Mouse (Mus musculus): ENCODE results near the gene Pitx2. TPM values are rescaled to one million over a fixed set of nuclear protein-coding genes. Genes with fewer than 3 reads are reported as not detected.

Gene Pitx2
- polyA plus RNA-seq, 1 experiment from 2014 or later, result 35.6 TPM

DNA sequence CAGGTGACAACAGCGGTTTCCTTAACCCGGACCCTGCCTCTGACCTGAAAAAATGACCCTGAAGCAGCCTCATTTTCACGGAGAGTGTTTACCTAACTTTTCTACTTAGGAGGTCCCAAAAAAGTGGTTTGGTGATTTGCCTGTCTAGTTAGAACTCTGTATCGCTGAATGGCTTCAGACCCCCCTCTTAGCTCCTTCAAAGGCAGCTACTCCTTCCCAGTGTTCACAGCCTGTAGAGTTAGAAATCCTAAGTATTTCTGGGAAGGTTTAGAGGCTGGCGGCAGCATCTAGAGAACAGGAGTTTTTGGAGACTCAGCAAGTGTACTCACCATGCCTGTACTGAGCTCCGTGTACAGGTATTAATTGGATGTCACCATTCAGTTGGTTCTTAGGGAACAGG is 27.0 kb downstream of the Pitx2 start:
- no peak overlapping the region for H3K4me2 ChIP-seq
- 2% methylated on average over 6 of the region's 6 CpGs for WGBS
- no peak overlapping the region for H3K27ac ChIP-seq

GRCm38 (mm10) chr3:129227331-129227730 is 27.7 kb downstream of the Pitx2 start:
- Histone ChIP-seq H3K4me2 (no peak overlapping the region), H3K9me3 (no peaks in the 10 kb centered on the region), H3K9ac (replicated peaks) (no peak overlapping the region), H3K4me3 (replicated peaks) (no peak overlapping the region), H3K27ac (no peak overlapping the region), H3K27me3 (peaks cover 71% of the 10 kb centered on the region), H3K4me1 (replicated peaks) (peaks cover 4% of the 10 kb centered on the region; the same call in 1 of the 2 replicates), H3K36me3 (no peaks in the 10 kb centered on the region)
- no peak for ATAC-seq (ENCODE audit: insufficient number of reproducible peaks, insufficient read depth, low FRiP score, low TSS enrichment, low read depth)
- WGBS, result 7% methylated on average over 5 of the region's 5 CpGs

More for the DNA sequence above, 27.0 kb downstream of the Pitx2 start:
- no peak for ATAC-seq (ENCODE audit: insufficient number of reproducible peaks, insufficient read depth, low FRiP score, low TSS enrichment, low read depth)
- peaks cover 77% of the 10 kb centered on the region for H3K27me3 ChIP-seq
- peaks cover 4% of the 10 kb centered on the region; the same call in 1 of the 2 replicates for H3K4me1 ChIP-seq (replicated peaks)
- H3K9ac ChIP-seq (replicated peaks), result no peak overlapping the region
- H3K4me3 ChIP-seq (replicated peaks), result no peak overlapping the region
- no peaks in the 10 kb centered on the region for H3K9me3 ChIP-seq
- H3K36me3 ChIP-seq, result no peaks in the 10 kb centered on the region

DNA sequence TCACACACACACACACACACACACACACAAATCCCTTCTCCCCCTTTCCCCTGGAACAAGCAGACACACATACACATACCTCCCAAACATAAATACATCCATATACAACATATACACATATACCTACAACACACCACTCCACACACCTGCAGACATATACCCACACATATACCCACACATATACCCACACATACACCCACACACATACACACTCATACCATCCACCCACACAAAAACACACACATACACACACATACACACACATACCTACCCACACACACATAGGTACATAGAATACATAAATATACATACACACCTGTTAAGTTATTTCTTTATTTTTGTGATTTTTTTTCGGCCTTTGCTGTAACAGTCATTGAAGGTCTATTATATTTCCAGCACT is 38.3 kb downstream of the Pitx2 start:
- no peak overlapping the region for H3K4me2 ChIP-seq
- WGBS, result 65% methylated on average over 1 of the region's 1 CpGs
- H3K27ac ChIP-seq, result no peak overlapping the region
- H3K36me3 ChIP-seq, result no peaks in the 10 kb centered on the region
- no peak overlapping the region for H3K9ac ChIP-seq (replicated peaks)
- H3K4me1 ChIP-seq (replicated peaks), result 0 out of 2 replicates have a peak, but pooled peaks cover 3% of the 10 kb centered on the region
- H3K4me3 ChIP-seq (replicated peaks), result no peak overlapping the region
- H3K9me3 ChIP-seq, result no peaks in the 10 kb centered on the region
- peaks cover 3% of the 10 kb centered on the region; the same call in 1 of the 2 replicates for H3K27me3 ChIP-seq
- no peak for ATAC-seq (ENCODE audit: insufficient number of reproducible peaks, insufficient read depth, low FRiP score, low TSS enrichment, low read depth)

DNA sequence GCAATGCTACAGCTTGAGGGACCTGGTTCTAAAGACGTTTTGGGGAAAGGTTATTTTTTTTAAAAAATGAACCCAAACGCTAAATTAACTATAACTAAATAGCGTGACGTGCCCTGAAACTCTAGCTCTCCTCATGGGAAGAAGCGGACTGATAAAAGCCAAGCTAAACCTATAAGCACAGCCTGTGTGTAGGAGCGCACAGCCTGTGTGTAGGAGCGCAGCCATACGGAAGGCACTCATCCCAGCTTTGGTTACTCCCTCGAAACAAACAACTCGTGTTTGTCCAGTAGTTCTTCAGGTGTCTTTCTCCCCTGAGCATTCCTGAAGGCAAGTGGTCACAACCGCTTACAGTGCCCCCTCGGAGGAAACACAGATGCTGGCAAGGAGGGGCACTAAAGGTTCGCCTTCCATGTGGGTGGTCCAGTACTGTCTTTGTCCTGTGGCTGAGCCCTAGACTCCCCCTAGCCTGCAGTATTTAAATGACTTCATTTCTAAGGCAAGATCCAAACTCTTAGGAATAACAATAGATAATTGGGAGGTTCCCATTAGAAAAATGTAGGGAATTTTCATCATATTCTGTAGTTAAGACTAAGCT is 39.1 kb downstream of the Pitx2 start:
- WGBS, result 43% methylated on average over 13 of the region's 13 CpGs
- 0 out of 2 replicates have a peak, but pooled peaks cover 3% of the 10 kb centered on the region for H3K4me1 ChIP-seq (replicated peaks)
- H3K9me3 ChIP-seq, result no peaks in the 10 kb centered on the region
- H3K4me2 ChIP-seq, result peak overlapping the region; percentile 3; the same call in 1 of the 2 replicates
- no peak overlapping the region for H3K9ac ChIP-seq (replicated peaks)
- peaks cover 3% of the 10 kb centered on the region; the same call in 1 of the 2 replicates for H3K27me3 ChIP-seq
- H3K4me3 ChIP-seq (replicated peaks), result no peak overlapping the region
- ATAC-seq (ENCODE audit: insufficient number of reproducible peaks, insufficient read depth, low FRiP score, low TSS enrichment, low read depth), result no peak
- H3K36me3 ChIP-seq, result no peaks in the 10 kb centered on the region
- H3K27ac ChIP-seq, result no peak overlapping the region

GRCm38 (mm10) chr3:129250997-129251396 is 51.3 kb downstream of the Pitx2 start:
- no peak overlapping the region for H3K4me2 ChIP-seq
- H3K27ac ChIP-seq, result no peak overlapping the region
- no peaks in the 10 kb centered on the region for H3K27me3 ChIP-seq
- no peak for ATAC-seq (ENCODE audit: insufficient number of reproducible peaks, insufficient read depth, low FRiP score, low TSS enrichment, low read depth)
- no peaks in the 10 kb centered on the region for H3K4me1 ChIP-seq (replicated peaks)
- WGBS, result 86% methylated on average over 9 of the region's 9 CpGs
- H3K36me3 ChIP-seq, result no peaks in the 10 kb centered on the region
- H3K9ac ChIP-seq (replicated peaks), result no peak overlapping the region
- no peaks in the 10 kb centered on the region for H3K9me3 ChIP-seq
- no peak overlapping the region for H3K4me3 ChIP-seq (replicated peaks)

DNA sequence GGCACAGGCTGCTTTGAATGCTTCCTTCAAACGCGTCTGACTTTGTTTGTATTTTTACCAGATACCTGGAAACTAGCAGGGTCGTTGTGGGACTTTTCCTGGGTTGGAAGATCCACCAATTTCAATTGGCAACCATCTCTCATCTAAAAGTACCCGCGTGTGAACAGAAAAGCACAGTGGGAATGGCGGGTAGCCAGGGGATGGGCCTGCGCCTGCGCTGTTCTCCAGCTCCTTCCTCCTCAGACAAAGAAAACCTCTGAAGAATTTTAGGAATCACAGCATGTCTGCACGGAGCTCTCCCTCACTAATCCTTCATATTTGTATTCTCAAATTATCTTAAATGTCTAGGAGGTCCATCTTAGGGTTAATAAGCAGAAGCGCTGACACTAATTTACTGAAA is 54.6 kb downstream of the Pitx2 start:
- no peak overlapping the region for H3K9ac ChIP-seq (replicated peaks)
- no peaks in the 10 kb centered on the region for H3K4me1 ChIP-seq (replicated peaks)
- H3K4me3 ChIP-seq (replicated peaks), result no peak overlapping the region
- WGBS, result 49% methylated on average over 10 of the region's 10 CpGs
- no peaks in the 10 kb centered on the region for H3K36me3 ChIP-seq
- H3K27ac ChIP-seq, result no peak overlapping the region
- peaks cover 5% of the 10 kb centered on the region; the same call in 1 of the 2 replicates for H3K27me3 ChIP-seq
- ATAC-seq (ENCODE audit: insufficient number of reproducible peaks, insufficient read depth, low FRiP score, low TSS enrichment, low read depth), result no peak
- H3K4me2 ChIP-seq, result no peak overlapping the region
- H3K9me3 ChIP-seq, result no peaks in the 10 kb centered on the region

DNA sequence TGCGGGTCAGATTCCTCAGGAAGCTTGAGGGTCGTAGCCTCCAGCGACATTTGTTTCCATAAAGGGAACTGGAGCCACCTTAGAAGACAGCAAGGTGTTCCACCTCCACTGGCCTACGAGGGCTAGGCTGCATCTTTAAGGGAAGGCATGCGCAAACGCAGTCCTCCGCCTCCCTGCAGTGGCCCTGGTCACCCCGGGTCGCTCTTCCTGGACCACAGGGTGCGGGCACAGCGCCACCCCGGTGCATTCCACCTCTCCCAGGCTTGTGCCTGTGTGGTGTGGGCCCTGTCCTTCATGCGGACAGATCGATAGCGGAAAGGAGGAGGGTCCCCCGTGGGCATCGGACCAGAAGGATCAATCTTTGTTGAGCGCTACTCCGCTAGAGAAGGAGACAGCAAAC is 56.6 kb downstream of the Pitx2 start:
- no peak overlapping the region for H3K27ac ChIP-seq
- no peaks in the 10 kb centered on the region for H3K4me1 ChIP-seq (replicated peaks)
- H3K27me3 ChIP-seq, result peaks cover 5% of the 10 kb centered on the region; the same call in 1 of the 2 replicates
- ATAC-seq (ENCODE audit: insufficient number of reproducible peaks, insufficient read depth, low FRiP score, low TSS enrichment, low read depth), result no peak
- no peaks in the 10 kb centered on the region for H3K9me3 ChIP-seq
- H3K9ac ChIP-seq (replicated peaks), result no peak overlapping the region
- H3K4me3 ChIP-seq (replicated peaks), result peak overlapping the region; percentile 27
- H3K4me2 ChIP-seq, result peak overlapping the region; percentile 50
- WGBS, result 54% methylated on average over 19 of the region's 19 CpGs
- H3K36me3 ChIP-seq, result no peaks in the 10 kb centered on the region

DNA sequence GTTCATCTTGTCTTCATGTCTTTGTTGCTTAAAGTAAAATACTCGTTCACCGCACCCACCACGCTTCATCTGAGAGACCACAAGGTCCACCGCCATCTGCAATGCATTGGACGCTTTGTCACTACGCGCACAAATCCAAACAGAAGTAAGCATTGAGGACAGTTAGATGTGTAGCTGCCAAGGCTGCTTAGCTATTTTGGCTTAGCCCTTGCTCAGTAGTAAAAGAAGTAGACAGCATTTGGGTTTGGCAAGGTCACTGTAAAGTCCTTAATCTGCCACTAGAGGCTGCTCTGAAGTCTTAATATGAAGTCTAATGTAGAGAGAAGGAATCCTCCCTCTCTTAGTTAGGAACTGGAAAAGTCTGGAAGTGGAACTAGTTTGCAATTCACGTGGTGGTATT is 57.1 kb downstream of the Pitx2 start:
- H3K9ac ChIP-seq (replicated peaks), result no peak overlapping the region
- peak overlapping the region; percentile 27; the same call in 1 of the 2 replicates for H3K4me3 ChIP-seq (replicated peaks)
- no peak overlapping the region for H3K27ac ChIP-seq

DNA sequence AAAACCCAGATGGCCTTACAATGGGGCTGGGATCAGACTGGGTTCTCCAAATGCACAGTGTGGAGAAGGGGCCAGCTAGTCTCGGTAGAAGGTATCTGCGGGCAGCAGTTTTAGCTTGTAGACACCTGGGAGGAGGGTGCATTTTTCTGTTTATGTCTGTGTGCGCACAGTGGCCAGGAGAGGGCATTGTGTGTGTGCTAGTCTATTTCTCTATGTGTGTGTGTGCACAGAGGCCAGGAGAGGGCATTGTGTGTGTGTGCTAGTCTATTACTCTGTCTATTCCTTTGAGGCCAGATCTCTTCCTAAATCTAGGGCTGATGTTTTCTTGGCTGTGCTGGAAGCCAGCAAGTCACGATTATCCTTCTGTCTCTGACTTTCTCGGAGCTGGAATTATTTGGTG is 58.8 kb downstream of the Pitx2 start:
- no peak for ATAC-seq (ENCODE audit: insufficient number of reproducible peaks, insufficient read depth, low FRiP score, low TSS enrichment, low read depth)
- Histone ChIP-seq H3K9ac (replicated peaks) (no peak overlapping the region), H3K27me3 (peaks cover 5% of the 10 kb centered on the region; the same call in 1 of the 2 replicates), H3K27ac (no peak overlapping the region), H3K4me1 (replicated peaks) (no peaks in the 10 kb centered on the region), H3K36me3 (no peaks in the 10 kb centered on the region), H3K4me2 (no peak overlapping the region), H3K4me3 (replicated peaks) (no peak overlapping the region), H3K9me3 (no peaks in the 10 kb centered on the region)
- 83% methylated on average over 5 of the region's 5 CpGs for WGBS

More for the DNA sequence above, 57.1 kb downstream of the Pitx2 start:
- Histone ChIP-seq H3K36me3 (no peaks in the 10 kb centered on the region), H3K27me3 (peaks cover 5% of the 10 kb centered on the region; the same call in 1 of the 2 replicates), H3K4me1 (replicated peaks) (no peaks in the 10 kb centered on the region), H3K9me3 (no peaks in the 10 kb centered on the region), H3K4me2 (peak overlapping the region; percentile 50)
- WGBS, result 61% methylated on average over 8 of the region's 8 CpGs
- ATAC-seq (ENCODE audit: insufficient number of reproducible peaks, insufficient read depth, low FRiP score, low TSS enrichment, low read depth), result no peak

Other genes starting within 250 kb of the Pitx2 start
- 0.58 and 1.1 TPM in 2 replicates for gene Enpep, start 132.8 kb downstream of the Pitx2 start, polyA plus RNA-seq (2016; fragmentation: Nextera tagmentation; extraction: Ambion mirVana)